Mouse (Mus musculus) neural tube, embryonic 12.5 days (tissue): ENCODE measurements around the gene Ank3. TPM values are rescaled to one million over a fixed set of nuclear protein-coding genes. Genes with fewer than 3 reads are reported as not detected.

Source experiments
- ATAC-seq: fragments of 200-750 bp; cut with Nextera tagmentation; 2 replicates; pipeline ENCODE4 v1.8.0; 2017; ENCODE audit warnings: low read depth, mild to moderate bottlenecking, moderate TSS enrichment, moderate library complexity; ENCODE audit not compliant: low FRiP score
- H3K27ac ChIP-seq: fragments of 300-500 bp; sonication (generic); 2 replicates; pipeline ENCODE4 v1.5.1; 2016
- H3K27me3 ChIP-seq: fragments of 300-500 bp; sonication (generic); replicated peaks from 2 replicates; pipeline ENCODE4 v1.6.1; 2016; ENCODE audit warnings: mild to moderate bottlenecking
- H3K36me3 ChIP-seq: fragments of 300-500 bp; sonication (generic); 2 replicates; pipeline ENCODE4 v1.6.1; 2016; ENCODE audit warnings: mild to moderate bottlenecking
- H3K4me1 ChIP-seq: fragments of 300-500 bp; sonication (generic); 2 replicates; pipeline ENCODE4 v1.6.1; 2016
- H3K4me2 ChIP-seq: fragments of 300-500 bp; sonication (generic); replicated peaks from 2 replicates; pipeline ENCODE4 v1.6.1; 2016; ENCODE audit warnings: mild to moderate bottlenecking
- H3K4me3 ChIP-seq: fragments of 300-500 bp; sonication (generic); 2 replicates; pipeline ENCODE4 v1.5.1; 2016
- H3K9ac ChIP-seq: fragments of 300-500 bp; sonication (generic); 2 replicates; pipeline ENCODE4 v1.6.1; 2016; ENCODE audit warnings: mild to moderate bottlenecking
- H3K9me3 ChIP-seq: fragments of 300-500 bp; sonication (generic); 2 replicates; pipeline ENCODE4 v1.6.1; 2016; ENCODE audit warnings: mild to moderate bottlenecking
- WGBS: fragments of 180-500 bp; shearing (Covaris S2); methylation state at CpG from one replicate; pipeline ENCODE4 v1.1.7; 2016; 5-methylcytosine and 5-hydroxymethylcytosine counted together
- polyA plus RNA-seq: library from polyadenylated mRNA; unstranded; fragments of >200 nt; fragmentation: Nextera tagmentation; extraction: Ambion mirVana; gene quantifications from 2 replicates; pipeline ENCODE4 v1.2.1, GENCODE M21; 2016

Ank3 gene
- polyA plus RNA-seq, 1 experiment from 2014 or later, result 95.5 TPM

- Histone ChIP-seq H3K9ac (peak overlapping the region; percentile 64), H3K27me3 (no peaks in the 10 kb centered on the region), H3K4me2 (peak overlapping the region; percentile 62), H3K9me3 (no peaks in the 10 kb centered on the region), H3K36me3 (no peaks in the 10 kb centered on the region), H3K27ac (peak overlapping the region; percentile 82), H3K4me3 (peak overlapping the region; percentile 41), H3K4me1 (peaks cover 27% of the 10 kb centered on the region)
- peak; percentile 70 for ATAC-seq
- WGBS, result 3% methylated on average over 17 of the region's 17 CpGs
These were observed 307.5 kb downstream of the Ank3 start for GRCm38 (mm10) chr10:69705806-69706768.

DNA sequence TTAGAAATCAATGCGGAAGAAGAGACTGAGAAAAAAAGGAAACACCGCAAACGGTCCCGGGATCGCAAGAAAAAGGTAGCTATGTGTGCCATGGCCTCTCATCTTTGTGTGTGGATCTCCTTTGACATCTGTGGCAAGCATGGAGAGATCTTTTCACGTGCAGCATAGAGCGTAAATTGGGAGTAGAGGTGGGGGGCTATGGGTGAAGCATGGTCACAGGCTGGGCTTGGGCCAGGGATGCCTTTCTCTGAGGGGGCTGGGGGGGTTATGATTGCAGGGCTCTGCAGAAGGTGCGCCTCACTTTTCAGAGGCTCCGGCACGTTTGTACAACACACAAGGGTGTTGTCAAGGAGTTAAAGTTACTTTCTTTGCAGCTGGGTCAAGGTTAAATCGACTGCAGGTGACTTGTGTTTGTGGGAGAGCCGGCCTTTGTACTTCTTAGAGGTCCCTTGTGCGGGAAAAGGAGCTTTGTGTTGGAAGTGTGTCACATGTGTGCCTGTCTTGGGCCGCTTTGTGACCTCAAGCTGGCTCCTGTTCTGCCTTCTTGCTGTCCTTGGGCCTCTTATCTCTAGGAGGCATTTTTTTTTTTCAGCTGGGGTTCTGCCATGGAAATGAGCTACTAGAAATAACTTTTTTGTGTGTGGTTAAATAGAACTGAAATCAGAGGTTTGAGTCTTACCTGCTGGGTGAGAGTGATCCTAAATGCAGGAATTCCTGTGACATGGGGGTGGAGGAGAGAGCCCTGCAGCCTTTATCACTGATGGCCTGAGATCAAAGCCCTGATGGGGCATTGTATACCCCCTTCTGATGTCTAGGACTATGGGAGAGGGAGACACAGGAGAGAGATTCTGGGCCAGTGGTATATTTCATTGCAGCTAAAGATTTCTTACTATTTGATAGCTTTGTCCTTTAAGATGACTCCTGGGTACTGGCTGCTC lies 308.5 kb downstream of the Ank3 start:
- H3K27ac ChIP-seq, result peak overlapping the region; percentile 82; the same call in 1 of the 2 replicates
- H3K4me3 ChIP-seq, result peak overlapping the region; percentile 41
- peak; percentile 42; the same call in 1 of the 2 replicates for ATAC-seq
- H3K9me3 ChIP-seq, result no peaks in the 10 kb centered on the region
- H3K9ac ChIP-seq, result peak overlapping the region; percentile 64
- H3K4me1 ChIP-seq, result peaks cover 27% of the 10 kb centered on the region
- H3K36me3 ChIP-seq, result no peaks in the 10 kb centered on the region
- whole genome bisulfite sequencing, result 23% methylated on average over 14 of the region's 14 CpGs
- peak overlapping the region; percentile 62 for H3K4me2 ChIP-seq
- no peaks in the 10 kb centered on the region for H3K27me3 ChIP-seq

GRCm38 (mm10) chr10:69707844-69708550 lies 309.4 kb downstream of the Ank3 start:
- Histone ChIP-seq H3K9ac (peak overlapping the region; percentile 64), H3K4me1 (peaks cover 30% of the 10 kb centered on the region), H3K36me3 (no peaks in the 10 kb centered on the region), H3K4me3 (peak overlapping the region; percentile 41), H3K27me3 (no peaks in the 10 kb centered on the region), H3K4me2 (peak overlapping the region; percentile 62), H3K9me3 (no peaks in the 10 kb centered on the region), H3K27ac (no peak overlapping the region)
- 74% methylated on average over 11 of the region's 11 CpGs for WGBS
- no peak for ATAC-seq

DNA sequence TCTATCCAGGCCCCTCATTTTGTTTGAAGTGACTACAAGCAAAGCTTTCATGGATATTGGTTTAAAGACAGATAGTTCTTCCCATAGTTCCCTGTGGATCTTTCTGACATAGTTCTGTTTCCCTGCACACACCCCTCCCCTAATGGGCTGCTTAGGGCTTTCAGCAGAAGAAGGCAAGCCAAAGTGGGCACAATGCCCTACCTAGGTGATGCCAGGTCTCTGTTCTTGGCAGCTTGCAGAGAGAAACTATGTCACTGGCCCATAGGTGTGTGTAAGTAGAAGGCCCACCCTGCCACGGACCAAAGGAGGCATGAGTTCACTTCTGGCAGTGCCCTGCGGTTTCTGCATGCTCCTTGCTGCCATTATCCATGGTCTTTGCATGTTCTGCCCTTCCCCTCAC lies 311.1 kb downstream of the Ank3 start:
- no peaks in the 10 kb centered on the region for H3K27me3 ChIP-seq
- no peaks in the 10 kb centered on the region for H3K36me3 ChIP-seq
- no peak overlapping the region for H3K9ac ChIP-seq
- 78% methylated on average over 2 of the region's 2 CpGs for WGBS
- H3K9me3 ChIP-seq, result no peaks in the 10 kb centered on the region
- H3K27ac ChIP-seq, result no peak overlapping the region
- H3K4me2 ChIP-seq, result peak overlapping the region; percentile 62
- ATAC-seq, result no peak
- H3K4me1 ChIP-seq, result peaks cover 31% of the 10 kb centered on the region
- no peak overlapping the region for H3K4me3 ChIP-seq

DNA sequence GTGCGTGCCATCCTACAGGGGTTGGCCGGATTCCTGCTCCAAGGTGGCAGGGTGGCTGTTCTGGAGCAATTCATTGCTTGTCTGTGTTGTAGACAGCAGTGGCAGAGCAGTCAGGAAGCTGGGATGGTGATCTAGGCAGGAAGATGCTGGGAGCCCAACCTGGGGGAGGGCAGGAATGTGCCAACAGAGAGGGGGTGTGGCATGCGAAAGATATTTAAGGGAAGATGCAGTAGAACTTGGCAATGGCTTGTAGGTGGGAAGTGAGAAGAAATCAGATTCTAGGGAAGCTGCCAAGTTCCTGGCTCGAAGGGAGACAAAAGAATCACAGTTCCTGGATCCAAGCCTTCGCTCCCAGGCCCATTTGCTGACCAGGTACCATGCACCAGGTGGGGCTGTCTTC lies 312.2 kb downstream of the Ank3 start:
- H3K9ac ChIP-seq, result no peak overlapping the region
- no peak for ATAC-seq
- 94% methylated on average over 5 of the region's 5 CpGs for whole genome bisulfite sequencing
- H3K4me2 ChIP-seq, result no peak overlapping the region
- no peak overlapping the region for H3K4me3 ChIP-seq
- peaks cover 22% of the 10 kb centered on the region for H3K4me1 ChIP-seq
- H3K27ac ChIP-seq, result no peak overlapping the region
- no peaks in the 10 kb centered on the region for H3K27me3 ChIP-seq
- no peaks in the 10 kb centered on the region for H3K36me3 ChIP-seq
- no peaks in the 10 kb centered on the region for H3K9me3 ChIP-seq

DNA sequence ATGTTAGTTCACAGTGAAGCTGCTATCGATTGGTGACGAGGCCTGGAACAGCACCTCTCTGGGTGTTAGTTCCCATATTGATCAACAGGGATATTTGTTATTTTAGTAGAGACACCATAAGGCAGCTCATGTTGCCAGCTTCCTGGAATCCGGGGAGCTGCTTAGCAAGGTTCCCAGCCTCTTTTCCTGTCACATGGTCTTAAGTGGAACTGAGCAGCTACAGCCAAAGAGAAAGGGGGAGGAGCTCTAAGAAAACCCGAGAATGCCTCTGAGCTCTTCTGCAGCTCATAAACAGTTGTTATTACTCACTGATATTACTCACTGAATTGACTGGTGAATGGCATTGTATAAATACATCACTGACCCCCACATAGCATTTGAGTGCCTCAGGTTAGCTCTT lies 318.3 kb downstream of the Ank3 start:
- no peaks in the 10 kb centered on the region for H3K27me3 ChIP-seq
- ATAC-seq, result no peak
- no peak overlapping the region for H3K9ac ChIP-seq
- H3K4me1 ChIP-seq, result peaks cover 36% of the 10 kb centered on the region
- 79% methylated on average over 4 of the region's 4 CpGs for WGBS
- no peaks in the 10 kb centered on the region for H3K36me3 ChIP-seq
- no peak overlapping the region for H3K4me3 ChIP-seq
- H3K4me2 ChIP-seq, result no peak overlapping the region
- H3K9me3 ChIP-seq, result no peaks in the 10 kb centered on the region
- H3K27ac ChIP-seq, result no peak overlapping the region

- H3K27ac ChIP-seq, result peak overlapping the region; percentile 13; the same call in 1 of the 2 replicates
- H3K9ac ChIP-seq, result no peak overlapping the region
- no peaks in the 10 kb centered on the region for H3K9me3 ChIP-seq
- WGBS, result 51% methylated on average over 5 of the region's 5 CpGs
- no peaks in the 10 kb centered on the region for H3K36me3 ChIP-seq
- peaks cover 34% of the 10 kb centered on the region for H3K4me1 ChIP-seq
- no peak for ATAC-seq
- H3K4me2 ChIP-seq, result peak overlapping the region; percentile 39
- no peak overlapping the region for H3K4me3 ChIP-seq
- H3K27me3 ChIP-seq, result no peaks in the 10 kb centered on the region
These were observed 320.8 kb downstream of the Ank3 start for GRCm38 (mm10) chr10:69719421-69719820.

- Histone ChIP-seq H3K36me3 (no peaks in the 10 kb centered on the region), H3K4me2 (peak overlapping the region; percentile 39), H3K9me3 (no peaks in the 10 kb centered on the region), H3K27me3 (no peaks in the 10 kb centered on the region), H3K27ac (peak overlapping the region; percentile 13; the same call in 1 of the 2 replicates), H3K4me1 (peaks cover 39% of the 10 kb centered on the region), H3K9ac (no peak overlapping the region), H3K4me3 (no peak overlapping the region)
- 22% methylated on average over 12 of the region's 12 CpGs for WGBS
- ATAC-seq, result peak; percentile 59
These were observed 321.4 kb downstream of the Ank3 start for GRCm38 (mm10) chr10:69719901-69720415.

- Histone ChIP-seq H3K9me3 (no peaks in the 10 kb centered on the region), H3K36me3 (no peaks in the 10 kb centered on the region), H3K4me2 (peak overlapping the region; percentile 39; the same call in 1 of the 2 replicates), H3K4me1 (peaks cover 42% of the 10 kb centered on the region), H3K4me3 (no peak overlapping the region), H3K9ac (no peak overlapping the region), H3K27ac (peak overlapping the region; percentile 13; the same call in 1 of the 2 replicates), H3K27me3 (no peaks in the 10 kb centered on the region)
- 29% methylated on average over 10 of the region's 10 CpGs for WGBS
- ATAC-seq, result peak; percentile 51; the same call in 1 of the 2 replicates
These were observed 321.9 kb downstream of the Ank3 start for GRCm38 (mm10) chr10:69720452-69720851.

- 0 out of 2 replicates have a peak, but pooled peaks have one; percentile 17 for ATAC-seq
- WGBS, result 42% methylated on average over 6 of the region's 6 CpGs
- Histone ChIP-seq H3K4me1 (peaks cover 46% of the 10 kb centered on the region), H3K4me2 (peak overlapping the region; percentile 24; the same call in 1 of the 2 replicates), H3K9me3 (no peaks in the 10 kb centered on the region), H3K27ac (peak overlapping the region; percentile 48; the same call in 1 of the 2 replicates), H3K4me3 (no peak overlapping the region), H3K9ac (no peak overlapping the region), H3K36me3 (no peaks in the 10 kb centered on the region), H3K27me3 (no peaks in the 10 kb centered on the region)
These were observed 322.4 kb downstream of the Ank3 start for GRCm38 (mm10) chr10:69720899-69721490.

DNA sequence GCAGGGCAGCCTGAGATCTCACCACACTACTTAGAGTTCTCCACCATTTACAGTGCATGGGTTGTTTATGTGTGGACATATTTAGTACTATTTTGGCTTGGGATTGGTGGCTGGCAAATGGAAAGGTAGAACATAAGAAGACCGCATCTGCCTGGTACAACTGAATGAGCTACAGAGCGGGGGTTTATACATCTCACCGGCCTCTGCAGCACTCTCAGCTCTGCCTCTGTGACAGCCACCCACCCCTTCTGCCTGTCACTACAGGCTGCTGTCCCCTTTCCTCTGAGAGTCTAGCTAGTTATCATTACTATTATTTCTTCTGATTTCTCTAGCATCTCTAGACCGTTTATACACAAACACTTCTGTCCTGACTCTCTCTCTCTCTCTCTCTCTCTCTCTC lies 325.6 kb downstream of the Ank3 start:
- Histone ChIP-seq H3K9ac (no peak overlapping the region), H3K4me3 (no peak overlapping the region), H3K36me3 (no peaks in the 10 kb centered on the region), H3K4me2 (no peak overlapping the region), H3K27ac (no peak overlapping the region), H3K4me1 (peaks cover 50% of the 10 kb centered on the region), H3K9me3 (no peaks in the 10 kb centered on the region), H3K27me3 (no peaks in the 10 kb centered on the region)
- no peak for ATAC-seq
- WGBS, result 91% methylated on average over 4 of the region's 4 CpGs
